Mouse (Mus musculus) megakaryocyte, embryonic 14.5 days (primary cell): ENCODE data around the gene Gm44502.

Experiments
- FLI1 ChIP-seq: IDR thresholded peaks from 2 replicates; pipeline ENCODE4 v1.6.1; 2012; ENCODE audit warnings: low read length, inconsistent platforms, mixed read lengths
- GATA1 ChIP-seq: IDR thresholded peaks from 3 replicates; pipeline ENCODE4 v1.6.1; 2012; ENCODE audit warnings: mixed read lengths, low read length, inconsistent platforms, borderline replicate concordance

GRCm38 (mm10) chr15:89431271-89431670 lies 1.8 kb upstream of the Gm44502 start:
- no peak for TF ChIP-seq GATA1
- TF ChIP-seq FLI1 = no peak
